Mouse (Mus musculus) embryonic facial prominence, embryonic 10.5 days (tissue): ENCODE data around the gene Zfr. TPM values are rescaled to one million over a fixed set of nuclear protein-coding genes. Genes with fewer than 3 reads are reported as not detected.
"Not testable (repeated sequence)": the region's sequence is repeated elsewhere in the genome, so short reads cannot be mapped to it uniquely, and the experiment has no call there.

Experiments used
- DNase-seq: peaks from one replicate; pipeline ENCODE4 v3.0.0-alpha.2; 2017; ENCODE audit warnings: low spot score
- H3K27ac ChIP-seq: fragments of 300-500 bp; sonication (generic); replicated peaks from 2 replicates; pipeline ENCODE4 v1.5.1; 2016; ENCODE audit warnings: mild to moderate bottlenecking
- H3K27me3 ChIP-seq: fragments of 300-500 bp; sonication (generic); replicated peaks from 2 replicates; pipeline ENCODE4 v1.6.1; 2016; ENCODE audit warnings: low read depth, mild to moderate bottlenecking; ENCODE audit not compliant: poor library complexity, severe bottlenecking
- H3K36me3 ChIP-seq: fragments of 300-500 bp; sonication (generic); replicated peaks from 2 replicates; pipeline ENCODE4 v1.6.1; 2016; ENCODE audit warnings: mild to moderate bottlenecking, moderate library complexity
- H3K4me1 ChIP-seq: fragments of 300-500 bp; sonication (generic); 2 replicates; pipeline ENCODE4 v1.6.1; 2016
- H3K4me3 ChIP-seq: fragments of 300-500 bp; sonication (generic); 2 replicates; pipeline ENCODE4 v1.5.1; 2016; ENCODE audit warnings: mild to moderate bottlenecking, moderate library complexity
- H3K9me3 ChIP-seq: fragments of 300-500 bp; sonication (generic); 2 replicates; pipeline ENCODE4 v1.6.1; 2016; ENCODE audit warnings: mild to moderate bottlenecking
- WGBS: fragments of 180-500 bp; shearing (Covaris S2); methylation state at CpG from one replicate; pipeline ENCODE4 v1.1.7; 2016; 5-methylcytosine and 5-hydroxymethylcytosine counted together
- polyA plus RNA-seq: library from polyadenylated mRNA; unstranded; fragments of >200 nt; fragmentation: Nextera tagmentation; extraction: Ambion mirVana; gene quantifications from 2 replicates; pipeline ENCODE4 v1.2.1, GENCODE M21; 2016

Zfr gene
- polyA plus RNA-seq, 1 experiment from 2014 or later, result 144 TPM

- Histone ChIP-seq H3K36me3 (no peaks in the 10 kb centered on the region), H3K4me1 (peaks cover 13% of the 10 kb centered on the region), H3K27me3 (no peaks in the 10 kb centered on the region), H3K27ac (no peak overlapping the region), H3K4me3 (no peak overlapping the region), H3K9me3 (no peaks in the 10 kb centered on the region)
- DNase-seq, result no peak
- WGBS, result 78% methylated on average over 2 of the region's 2 CpGs
These were observed 4.2 kb upstream of the Zfr start for GRCm38 (mm10) chr15:12113411-12113810.

- Histone ChIP-seq H3K9me3 (no peaks in the 10 kb centered on the region), H3K4me1 (peaks cover 21% of the 10 kb centered on the region), H3K27me3 (no peaks in the 10 kb centered on the region), H3K27ac (no peak overlapping the region), H3K4me3 (no peak overlapping the region), H3K36me3 (no peaks in the 10 kb centered on the region)
- DNase-seq, result no peak
- 65% methylated on average over 6 of the region's 6 CpGs for WGBS
These were observed 3.1 kb upstream of the Zfr start for GRCm38 (mm10) chr15:12114546-12114945.

DNA sequence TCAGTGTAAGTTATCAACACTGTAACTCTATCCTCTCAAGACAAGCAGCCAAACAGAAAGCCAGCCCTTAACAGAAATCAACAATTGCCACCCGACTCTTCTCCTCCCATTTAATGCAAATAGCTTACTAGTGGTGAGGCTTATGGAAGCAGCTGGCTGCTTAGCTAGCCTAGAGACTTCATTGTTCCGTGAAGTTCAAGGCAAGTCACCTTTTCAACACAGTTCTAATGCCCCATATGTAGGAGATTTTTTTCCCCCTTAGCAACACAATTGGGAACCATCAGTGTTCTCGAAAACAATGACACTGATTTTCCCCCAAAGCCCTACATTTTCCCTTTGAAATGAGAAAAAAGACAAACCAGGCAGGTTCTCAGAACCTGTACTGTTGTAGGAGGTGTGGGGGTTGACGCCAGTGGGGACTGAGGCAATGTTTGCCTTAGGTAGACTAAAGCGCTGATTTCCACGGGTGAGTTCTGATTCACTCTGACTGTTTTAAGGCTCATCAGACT is 1.9 kb upstream of the Zfr start:
- Histone ChIP-seq H3K27ac (no peak overlapping the region; the same call in 1 of the 2 replicates), H3K27me3 (no peaks in the 10 kb centered on the region), H3K36me3 (0 out of 2 replicates have a peak, but pooled peaks cover under 1% of the 10 kb centered on the region), H3K4me3 (no peak overlapping the region), H3K9me3 (no peaks in the 10 kb centered on the region), H3K4me1 (peaks cover 25% of the 10 kb centered on the region)
- 17% methylated on average over 6 of the region's 6 CpGs for WGBS
- no peak for DNase-seq

GRCm38 (mm10) chr15:12118093-12118431 is 431 bp downstream of the Zfr start:
- DNase-seq, result no peak
- Histone ChIP-seq H3K4me3 (peak overlapping the region; percentile 99), H3K9me3 (no peaks in the 10 kb centered on the region), H3K27me3 (no peaks in the 10 kb centered on the region), H3K27ac (peak overlapping the region; percentile 99), H3K4me1 (peaks cover 25% of the 10 kb centered on the region), H3K36me3 (peaks cover 14% of the 10 kb centered on the region; the same call in 1 of the 2 replicates)
- under 1% methylated on average over 33 of the region's 43 CpGs for WGBS

DNA sequence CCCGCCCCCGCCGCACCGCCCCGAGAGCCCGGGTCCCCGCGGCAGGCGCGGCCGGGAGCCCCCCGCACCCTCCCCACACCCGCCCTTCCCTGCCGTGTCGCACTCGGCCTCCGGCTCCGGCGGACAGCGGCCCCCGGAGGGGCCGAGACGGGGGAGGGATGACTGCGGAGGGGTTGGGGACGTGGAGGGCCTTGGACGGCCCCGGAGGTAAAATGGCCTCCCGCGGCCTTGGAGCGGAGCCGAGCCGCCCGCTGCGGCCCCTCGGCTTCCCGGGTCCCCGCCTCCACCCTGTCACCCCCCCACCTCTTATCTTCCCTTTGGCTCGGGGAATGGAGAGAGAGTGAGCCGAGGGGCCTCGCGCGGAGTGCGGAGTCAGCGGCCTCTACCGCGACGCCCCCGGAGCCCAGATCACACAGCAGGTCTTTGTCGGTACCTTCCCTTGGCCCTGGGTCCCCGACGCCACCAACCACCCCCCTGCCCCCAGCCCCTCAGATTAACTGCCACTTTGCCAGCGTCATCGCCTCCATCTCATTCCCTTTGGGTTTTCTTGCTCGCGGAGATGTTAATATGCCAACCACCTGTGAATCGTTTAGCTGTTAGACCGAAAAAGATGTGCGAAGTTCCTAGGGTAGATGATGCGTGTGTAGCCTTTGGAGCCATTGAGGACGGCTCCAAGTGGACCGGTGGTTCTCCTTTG is 949 bp downstream of the Zfr start:
- DNase-seq, result peak; percentile 75
- whole genome bisulfite sequencing, result under 1% methylated on average over 59 of the region's 61 CpGs
- peaks cover 25% of the 10 kb centered on the region for H3K4me1 ChIP-seq
- H3K4me3 ChIP-seq, result peak overlapping the region; percentile 99
- H3K9me3 ChIP-seq, result no peaks in the 10 kb centered on the region
- peak overlapping the region; percentile 99 for H3K27ac ChIP-seq
- peaks cover 14% of the 10 kb centered on the region; the same call in 1 of the 2 replicates for H3K36me3 ChIP-seq
- no peaks in the 10 kb centered on the region for H3K27me3 ChIP-seq

DNA sequence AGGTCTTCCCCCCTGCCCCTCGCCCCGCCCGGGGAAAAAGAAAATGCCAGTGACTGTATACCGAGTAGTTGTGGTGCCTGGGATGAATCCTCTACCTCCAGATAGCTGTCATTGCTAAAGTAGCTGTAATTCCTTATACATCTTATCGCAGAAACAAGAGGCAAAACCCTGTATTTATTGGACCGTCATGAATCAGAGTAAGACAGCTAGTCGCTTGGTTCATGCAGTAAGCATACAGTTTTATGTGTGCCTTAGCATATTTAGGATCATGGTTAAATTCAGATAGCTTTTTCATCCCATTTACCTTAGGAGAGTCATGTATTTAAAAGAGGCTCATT is 1.5 kb downstream of the Zfr start:
- no peaks in the 10 kb centered on the region for H3K9me3 ChIP-seq
- WGBS, result 15% methylated on average over 7 of the region's 7 CpGs
- no peaks in the 10 kb centered on the region for H3K27me3 ChIP-seq
- peaks cover 25% of the 10 kb centered on the region for H3K4me1 ChIP-seq
- peak overlapping the region; percentile 99 for H3K27ac ChIP-seq
- peaks cover 14% of the 10 kb centered on the region; the same call in 1 of the 2 replicates for H3K36me3 ChIP-seq
- no peak for DNase-seq
- H3K4me3 ChIP-seq, result peak overlapping the region; percentile 99

GRCm38 (mm10) chr15:12124913-12125312 is 7.3 kb downstream of the Zfr start:
- H3K27ac ChIP-seq, result no peak overlapping the region
- 95% methylated on average over 1 of the region's 1 CpGs for WGBS
- no peaks in the 10 kb centered on the region for H3K27me3 ChIP-seq
- no peak overlapping the region for H3K4me3 ChIP-seq
- H3K9me3 ChIP-seq, result no peaks in the 10 kb centered on the region
- H3K4me1 ChIP-seq, result peaks cover under 1% of the 10 kb centered on the region; the same call in 1 of the 2 replicates
- H3K36me3 ChIP-seq, result peaks cover 47% of the 10 kb centered on the region
- DNase-seq, result no peak

GRCm38 (mm10) chr15:12130871-12131270 is 13.2 kb downstream of the Zfr start:
- H3K4me1 ChIP-seq, H3K9me3 ChIP-seq, H3K4me3 ChIP-seq, DNase-seq, H3K27ac ChIP-seq, H3K27me3 ChIP-seq: not testable (repeated sequence)
- peaks cover 27% of the 10 kb centered on the region for H3K36me3 ChIP-seq
- 88% methylated on average over 3 of the region's 3 CpGs for WGBS

DNA sequence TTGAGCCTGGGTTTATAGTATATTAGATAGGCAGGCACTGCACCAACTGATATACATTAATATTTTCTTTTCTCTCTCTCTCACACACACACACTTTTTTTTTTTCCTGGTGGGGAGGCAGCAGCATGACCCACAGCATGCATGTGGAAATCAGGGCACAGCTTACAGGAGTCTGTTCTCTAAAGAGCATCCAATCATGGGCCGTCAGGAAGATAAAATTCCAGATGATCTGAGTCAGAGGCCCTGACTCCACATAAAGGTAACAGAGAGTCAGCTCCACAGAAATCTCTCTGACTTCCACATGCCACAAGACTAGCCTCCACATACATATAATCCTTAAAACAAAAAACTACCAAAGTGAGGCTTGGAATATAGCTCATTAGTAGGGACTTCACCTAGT is 16.9 kb downstream of the Zfr start:
- no peaks in the 10 kb centered on the region for H3K9me3 ChIP-seq
- H3K36me3 ChIP-seq, result peaks cover 39% of the 10 kb centered on the region
- 81% methylated on average over 1 of the region's 1 CpGs for WGBS
- H3K27ac ChIP-seq, result no peak overlapping the region
- H3K27me3 ChIP-seq, result no peaks in the 10 kb centered on the region
- H3K4me3 ChIP-seq, result no peak overlapping the region
- no peaks in the 10 kb centered on the region for H3K4me1 ChIP-seq
- no peak for DNase-seq

- H3K27me3 ChIP-seq, result no peaks in the 10 kb centered on the region
- no peak overlapping the region for H3K27ac ChIP-seq
- H3K36me3 ChIP-seq, result peaks cover 45% of the 10 kb centered on the region
- 82% methylated on average over 3 of the region's 3 CpGs for WGBS
- H3K9me3 ChIP-seq, result no peaks in the 10 kb centered on the region
- no peaks in the 10 kb centered on the region for H3K4me1 ChIP-seq
- DNase-seq, result no peak
- H3K4me3 ChIP-seq, result no peak overlapping the region
These were observed 17.7 kb downstream of the Zfr start for GRCm38 (mm10) chr15:12135368-12135767.

- H3K36me3 ChIP-seq, result peaks cover 55% of the 10 kb centered on the region
- 87% methylated on average over 6 of the region's 6 CpGs for WGBS
- no peak overlapping the region for H3K4me3 ChIP-seq
- H3K27me3 ChIP-seq, result no peaks in the 10 kb centered on the region
- DNase-seq, result no peak
- no peaks in the 10 kb centered on the region for H3K4me1 ChIP-seq
- no peaks in the 10 kb centered on the region for H3K9me3 ChIP-seq
- H3K27ac ChIP-seq, result no peak overlapping the region
These were observed 18.7 kb downstream of the Zfr start for GRCm38 (mm10) chr15:12136371-12136770.

GRCm38 (mm10) chr15:12140985-12141729 is 23.5 kb downstream of the Zfr start:
- H3K4me3 ChIP-seq, result no peak overlapping the region
- DNase-seq, result no peak
- no peaks in the 10 kb centered on the region for H3K4me1 ChIP-seq
- H3K9me3 ChIP-seq, result no peaks in the 10 kb centered on the region
- 91% methylated on average over 8 of the region's 8 CpGs for WGBS
- H3K36me3 ChIP-seq, result peaks cover 87% of the 10 kb centered on the region
- no peaks in the 10 kb centered on the region for H3K27me3 ChIP-seq
- H3K27ac ChIP-seq, result no peak overlapping the region

DNA sequence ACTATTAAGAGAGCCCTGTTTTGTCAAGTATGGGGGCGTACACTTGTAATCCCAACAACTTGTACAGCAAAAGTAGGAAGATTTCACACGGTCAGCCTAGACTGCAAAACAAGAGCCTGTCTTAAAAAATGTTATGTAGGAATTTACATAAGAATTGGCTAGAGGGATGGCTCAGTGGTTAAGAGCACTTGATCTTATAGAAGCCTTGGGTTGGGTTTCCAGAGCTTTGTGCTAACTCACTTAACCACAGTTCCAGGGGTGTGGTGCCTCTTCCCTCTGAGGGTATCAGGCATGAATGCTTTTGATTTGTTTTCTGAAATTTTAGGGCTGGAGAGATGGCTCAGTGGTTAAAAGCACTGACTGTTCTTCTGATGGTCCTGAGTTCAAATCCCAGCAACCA is 29.8 kb downstream of the Zfr start:
- no peak overlapping the region for H3K4me3 ChIP-seq
- DNase-seq, result no peak
- H3K36me3 ChIP-seq, result peaks cover 88% of the 10 kb centered on the region
- H3K4me1 ChIP-seq, result no peaks in the 10 kb centered on the region
- WGBS, result 91% methylated on average over 2 of the region's 2 CpGs
- no peaks in the 10 kb centered on the region for H3K27me3 ChIP-seq
- H3K27ac ChIP-seq, result no peak overlapping the region
- no peaks in the 10 kb centered on the region for H3K9me3 ChIP-seq
